Mouse (Mus musculus) CH12.LX (cell line): ENCODE measurements around the gene Adamts7. TPM values are rescaled to one million over a fixed set of nuclear protein-coding genes. Genes with fewer than 3 reads are reported as not detected.

Experiments
- DNase-seq: peaks from one replicate; pipeline ENCODE4 v3.0.0-alpha.2; 2013; ENCODE audit errors: extremely low read depth
- H3K27ac ChIP-seq: 2 replicates; pipeline ENCODE4 v1.5.1; 2012; ENCODE audit warnings: low read depth, mild to moderate bottlenecking, control low read depth, moderate library complexity; ENCODE audit not compliant: insufficient read depth
- H3K27me3 ChIP-seq: replicated peaks from 2 replicates; pipeline ENCODE3; 2012; ENCODE audit warnings: inconsistent platforms
- H3K36me3 ChIP-seq, 2 experiments: replicated peaks in 1 of 2; 2 replicates each; pipeline versions ENCODE3 to v1.6.1; 2012; ENCODE audit warnings: inconsistent platforms in 1 of 2, low read length in 1 of 2, mild to moderate bottlenecking in 1 of 2, mixed read lengths in 1 of 2, moderate library complexity in 1 of 2; ENCODE audit not compliant: control insufficient read depth in 1 of 2, insufficient read depth in 1 of 2
- H3K4me1 ChIP-seq, 2 experiments: 2 replicates each; pipeline ENCODE4 v1.6.1; 2012; ENCODE audit warnings: inconsistent platforms in 1 of 2, moderate library complexity in 1 of 2; ENCODE audit not compliant: insufficient read depth in 2 of 2, control insufficient read depth in 1 of 2
- H3K4me2 ChIP-seq: 2 replicates; pipeline ENCODE4 v1.6.1; 2012; ENCODE audit warnings: low read depth, mild to moderate bottlenecking, control low read depth; ENCODE audit not compliant: poor library complexity, insufficient read depth, severe bottlenecking
- H3K4me3 ChIP-seq, 3 experiments: fragments of 150-350 bp in 1 of 3; sonication (generic) in 1 of 3; replicated peaks in 1 of 3; 2 replicates each; pipeline versions ENCODE3 to v1.5.1; 2011 to 2012; ENCODE audit warnings: low read depth in 2 of 3, low read length in 2 of 3, mild to moderate bottlenecking in 2 of 3, moderate library complexity in 2 of 3, control low read depth in 1 of 3, improper control_type of control experiment in 1 of 3, inconsistent platforms in 1 of 3, mixed read lengths in 1 of 3; ENCODE audit not compliant: poor library complexity in 1 of 3
- H3K79me2 ChIP-seq: replicated peaks from 2 replicates; pipeline ENCODE4 v1.6.1; 2012; ENCODE audit warnings: mild to moderate bottlenecking, moderate library complexity; ENCODE audit not compliant: control insufficient read depth, poor library complexity, insufficient read depth, severe bottlenecking; ENCODE audit errors: extremely low read depth
- H3K9ac ChIP-seq: 2 replicates; pipeline ENCODE4 v1.6.1; 2012; ENCODE audit warnings: low read depth, mild to moderate bottlenecking, control low read depth, moderate library complexity; ENCODE audit not compliant: insufficient read depth
- H3K9me3 ChIP-seq: replicated peaks from 2 replicates; pipeline ENCODE3; 2012; ENCODE audit warnings: low read length, inconsistent platforms, mixed read lengths
- CHD1 ChIP-seq: IDR thresholded peaks from 2 replicates; pipeline ENCODE4 v1.6.1; 2012; ENCODE audit warnings: low read depth, low read length, improper control_type of control experiment, inconsistent platforms
- CHD2 ChIP-seq: IDR thresholded peaks from 2 replicates; pipeline ENCODE4 v1.6.1; 2011; ENCODE audit warnings: low read length, improper control_type of control experiment
- CTCF ChIP-seq, 2 experiments: IDR thresholded peaks in 1 of 2; conservative IDR thresholded peaks in 1 of 2; 2 replicates each; pipeline ENCODE4 v1.5.1; 2011 to 2012; ENCODE audit warnings: low read depth in 2 of 2, low read length in 2 of 2, improper control_type of control experiment in 1 of 2, inconsistent platforms in 1 of 2, mild to moderate bottlenecking in 1 of 2, moderate library complexity in 1 of 2
- E2F4 ChIP-seq: IDR thresholded peaks from 2 replicates; pipeline ENCODE4 v1.6.1; 2011; ENCODE audit warnings: low read depth, low read length, improper control_type of control experiment; ENCODE audit not compliant: insufficient replicate concordance
- ELF1 ChIP-seq: IDR thresholded peaks from 2 replicates; pipeline ENCODE4 v1.6.1; 2014; ENCODE audit warnings: low read depth, mild to moderate bottlenecking, inconsistent platforms, low read length, improper control_type of control experiment
- EP300 ChIP-seq: IDR thresholded peaks from 2 replicates; pipeline ENCODE4 v1.6.1; 2011; ENCODE audit warnings: low read length, improper control_type of control experiment
- ETS1 ChIP-seq: conservative IDR thresholded peaks from 2 replicates; pipeline ENCODE4 v1.6.1; 2012; ENCODE audit warnings: low read depth, mild to moderate bottlenecking, inconsistent platforms, low read length, improper control_type of control experiment, moderate library complexity
- GABPA ChIP-seq: IDR thresholded peaks from 2 replicates; pipeline ENCODE4 v1.6.1; 2012; ENCODE audit warnings: low read depth, low read length, improper control_type of control experiment, inconsistent platforms; ENCODE audit not compliant: insufficient replicate concordance
- JUN ChIP-seq: IDR thresholded peaks from 2 replicates; pipeline ENCODE4 v1.6.1; 2011; ENCODE audit warnings: low read depth, mild to moderate bottlenecking, low read length, improper control_type of control experiment, moderate library complexity; ENCODE audit not compliant: insufficient read depth
- KAT2A ChIP-seq: IDR thresholded peaks from 2 replicates; pipeline ENCODE4 v1.6.1; 2012; ENCODE audit warnings: low read length, improper control_type of control experiment, inconsistent platforms; ENCODE audit not compliant: insufficient replicate concordance
- MAFK ChIP-seq: IDR thresholded peaks from 2 replicates; pipeline ENCODE4 v1.6.1; 2011; ENCODE audit warnings: low read length, improper control_type of control experiment; ENCODE audit not compliant: insufficient replicate concordance
- MAX ChIP-seq: IDR thresholded peaks from 2 replicates; pipeline ENCODE4 v1.6.1; 2011; ENCODE audit warnings: low read length, improper control_type of control experiment
- MEF2A ChIP-seq: IDR thresholded peaks from 2 replicates; pipeline ENCODE4 v1.6.1; 2014; ENCODE audit warnings: low read depth, mild to moderate bottlenecking, inconsistent platforms, low read length, improper control_type of control experiment, borderline replicate concordance
- MXI1 ChIP-seq: IDR thresholded peaks from 2 replicates; pipeline ENCODE4 v1.6.1; 2011; ENCODE audit warnings: mild to moderate bottlenecking, low read depth, low read length, improper control_type of control experiment
- NELFE ChIP-seq: IDR thresholded peaks from 2 replicates; pipeline ENCODE4 v1.6.1; 2011; ENCODE audit warnings: low read depth, low read length, improper control_type of control experiment
- NRF1 ChIP-seq: IDR thresholded peaks from 2 replicates; pipeline ENCODE4 v1.6.1; 2014; ENCODE audit warnings: low read depth, mild to moderate bottlenecking, inconsistent platforms, low read length, improper control_type of control experiment, moderate library complexity
- PAX5 ChIP-seq: IDR thresholded peaks from 2 replicates; pipeline ENCODE4 v1.6.1; 2012; ENCODE audit warnings: low read length, inconsistent platforms, mixed read lengths
- POLR2A ChIP-seq: IDR thresholded peaks from 2 replicates; pipeline ENCODE4 v1.6.1; 2011; ENCODE audit warnings: low read depth, mild to moderate bottlenecking, improper control_type of control experiment, low read length
- POLR2AphosphoS2 ChIP-seq: IDR thresholded peaks from 2 replicates; pipeline ENCODE4 v1.6.1; 2011; ENCODE audit warnings: low read depth, low read length, improper control_type of control experiment
- RAD21 ChIP-seq: IDR thresholded peaks from 2 replicates; pipeline ENCODE4 v1.6.1; 2011; ENCODE audit warnings: low read depth, mild to moderate bottlenecking, low read length, improper control_type of control experiment, moderate library complexity
- RCOR1 ChIP-seq: conservative IDR thresholded peaks from 2 replicates; pipeline ENCODE4 v1.6.1; 2012; ENCODE audit warnings: low read depth, mild to moderate bottlenecking, inconsistent platforms, low read length, improper control_type of control experiment
- SIN3A ChIP-seq: IDR thresholded peaks from 2 replicates; pipeline ENCODE4 v1.6.1; 2012; ENCODE audit warnings: low read length, improper control_type of control experiment, inconsistent platforms
- SMC3 ChIP-seq: IDR thresholded peaks from 2 replicates; pipeline ENCODE4 v1.6.1; 2011; ENCODE audit warnings: low read depth, low read length, improper control_type of control experiment
- TBP ChIP-seq: conservative IDR thresholded peaks from 2 replicates; pipeline ENCODE4 v1.6.1; 2011; ENCODE audit warnings: low read depth, low read length, improper control_type of control experiment
- TCF12 ChIP-seq: IDR thresholded peaks from 2 replicates; pipeline ENCODE4 v1.6.1; 2014; ENCODE audit warnings: low read depth, mild to moderate bottlenecking, inconsistent platforms, low read length, improper control_type of control experiment
- UBTF ChIP-seq: IDR thresholded peaks from 2 replicates; pipeline ENCODE4 v1.6.1; 2012; ENCODE audit warnings: low read depth, mild to moderate bottlenecking, inconsistent platforms, low read length, improper control_type of control experiment, moderate library complexity
- USF2 ChIP-seq: conservative IDR thresholded peaks from 2 replicates; pipeline ENCODE4 v1.6.1; 2011; ENCODE audit warnings: low read depth, low read length, improper control_type of control experiment
- ZC3H11A ChIP-seq: IDR thresholded peaks from 2 replicates; pipeline ENCODE4 v1.6.1; 2012; ENCODE audit warnings: low read depth, mild to moderate bottlenecking, inconsistent platforms, low read length, improper control_type of control experiment
- ZKSCAN1 ChIP-seq: IDR thresholded peaks from 2 replicates; pipeline ENCODE4 v1.6.1; 2012; ENCODE audit warnings: low read depth, inconsistent platforms, low read length, improper control_type of control experiment, borderline replicate concordance
- ZMIZ1 ChIP-seq: IDR thresholded peaks from 2 replicates; pipeline ENCODE4 v1.6.1; 2012; ENCODE audit warnings: low read depth, mild to moderate bottlenecking, inconsistent platforms, low read length, improper control_type of control experiment
- ZNF384 ChIP-seq: IDR thresholded peaks from 2 replicates; pipeline ENCODE4 v1.6.1; 2012; ENCODE audit warnings: low read depth, low read length, improper control_type of control experiment, inconsistent platforms
- dilution Hi-C: fragments of 300-500 bp; cut with MboI; formaldehyde crosslinking; loops from 2 replicates; pipeline ENCODE4 v1.14.3; 2020; ENCODE audit warnings: low sequenced_read_pairs; ENCODE audit not compliant: extremely low pct_unique_long_range_greater_than_20kb, extremely low pct_ligation_motif_present
- in situ Hi-C: fragments of 300-500 bp; cut with MboI; formaldehyde crosslinking; loops from 3 replicates; pipeline ENCODE4 v1.14.3; 2019; ENCODE audit warnings: low sequenced_read_pairs, low pct_ligation_motif_present, low pct_unique_long_range_greater_than_20kb, mixed read lengths
- polyA plus RNA-seq: library from polyadenylated mRNA; unstranded; fragments of >175 nt; gene quantifications from 2 replicates; pipeline ENCODE4 v1.2.1, GENCODE M21; 2012; ENCODE audit warnings: low read depth; ENCODE audit not compliant: insufficient read length
- total RNA-seq, 2 experiments: library from RNA; depleted of rRNA; stranded (reverse); fragments of 300-350 nt in 1 of 2; fragments of >200 nt in 1 of 2; gene quantifications; 2 replicates each; pipeline ENCODE4 v1.2.3; 2012 to 2014

Gene Adamts7
- total and polyA plus RNA-seq, 3 experiments = 4.7 to 15.7 (median 9.2) TPM

DNA sequence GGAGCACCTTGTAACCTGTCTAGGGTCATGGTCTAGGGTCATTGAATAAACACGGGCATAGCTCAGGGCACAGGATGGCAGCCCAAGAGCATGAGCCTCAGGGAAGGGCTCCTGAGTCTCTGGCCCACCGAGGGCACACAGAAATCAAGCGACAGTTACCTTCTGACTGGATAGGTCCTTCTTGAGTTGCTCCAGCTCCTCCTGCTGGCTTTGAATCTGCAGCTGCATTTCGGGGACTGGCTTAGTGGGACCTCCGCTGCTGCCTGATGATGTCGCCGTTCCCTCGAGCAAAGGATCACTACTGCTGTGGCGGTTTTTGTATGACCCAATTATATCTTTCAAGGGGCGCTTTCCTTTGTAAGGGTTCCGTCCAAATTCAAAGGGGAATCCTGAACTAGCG is 64.3 kb downstream of the Adamts7 start:
- H3K27ac ChIP-seq = no peak overlapping the region

DNA sequence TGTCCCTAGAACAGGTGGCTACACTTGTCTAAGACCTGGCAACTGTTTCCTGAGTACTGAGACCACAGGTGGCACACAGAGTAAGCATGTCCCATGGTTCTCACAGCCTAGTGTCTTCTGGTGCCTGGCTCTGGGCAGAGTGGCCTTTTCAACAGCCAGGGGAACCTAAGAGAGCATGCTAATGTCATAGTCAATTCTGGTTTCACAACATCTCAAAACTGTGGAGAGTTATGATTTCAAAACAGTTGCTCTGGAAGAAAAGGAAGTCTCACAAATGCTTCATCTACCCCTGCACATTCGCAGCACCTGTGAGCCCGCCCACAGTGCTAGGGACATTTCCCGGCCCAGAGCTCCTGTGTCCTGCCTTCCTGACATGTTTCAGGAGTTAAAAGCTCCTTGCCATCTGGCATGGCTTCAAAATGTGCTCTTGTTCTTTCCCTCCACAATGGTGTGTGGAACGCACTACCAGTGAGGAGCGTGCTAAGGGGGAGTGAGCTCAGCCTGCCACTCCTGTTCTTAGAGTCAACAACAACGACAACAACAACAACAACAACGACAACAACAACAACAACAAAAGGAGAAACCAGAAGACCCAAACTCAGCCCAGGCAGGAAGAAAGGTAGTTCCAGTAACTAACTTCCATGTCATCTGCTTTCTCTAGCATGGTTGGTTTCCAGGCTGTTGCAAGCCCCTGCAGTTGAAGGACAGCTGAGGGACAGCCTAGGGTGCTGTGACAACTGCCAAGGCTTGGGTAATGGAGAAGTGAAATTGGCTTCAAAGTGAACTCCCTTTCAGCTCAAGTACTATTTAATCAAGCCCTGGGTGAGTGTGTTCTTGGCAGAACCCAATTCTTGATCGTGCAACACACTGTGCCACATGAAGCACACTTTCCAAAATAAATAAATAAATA is 70.2 kb downstream of the Adamts7 start:
- TF ChIP-seq POLR2AphosphoS2 = no peak
- no peak for TF ChIP-seq SMC3
- no peak for TF ChIP-seq MAX
- no peak for TF ChIP-seq JUN
- TF ChIP-seq RCOR1 = no peak
- TF ChIP-seq RAD21 = no peak
- TF ChIP-seq ELF1 = no peak
- TF ChIP-seq MXI1 = no peak
- TF ChIP-seq MAFK = no peak
- no peak for TF ChIP-seq TCF12
- TF ChIP-seq CHD1 = no peak
- no peak for TF ChIP-seq USF2
- no peak for TF ChIP-seq KAT2A
- TF ChIP-seq ZC3H11A = no peak
- no peak for TF ChIP-seq ZMIZ1
- no peak for TF ChIP-seq E2F4
- TF ChIP-seq UBTF = no peak
- no peak for TF ChIP-seq GABPA
- dilution Hi-C loops (no loop called here), in situ Hi-C loops (no loop called here)
- Histone ChIP-seq H3K4me1 (peaks cover 3 to 41% of the 10 kb centered on the region in 2 experiments; a peak in 2 of 4 replicates), H3K4me3 (no peak overlapping the region), H3K27me3 (no peaks in the 10 kb centered on the region), H3K4me2 (no peak overlapping the region), H3K27ac (no peak overlapping the region), H3K36me3 (no peaks in the 10 kb centered on the region), H3K9ac (no peak overlapping the region), H3K79me2 (no peaks in the 10 kb centered on the region), H3K9me3 (no peaks in the 10 kb centered on the region)
- peak; percentile 14 for DNase-seq

More for the DNA sequence above, 64.3 kb downstream of the Adamts7 start:
- Histone ChIP-seq H3K9ac (no peak overlapping the region), H3K9me3 (no peaks in the 10 kb centered on the region), H3K79me2 (no peaks in the 10 kb centered on the region), H3K36me3 (peaks cover 0 to 7% of the 10 kb centered on the region in 2 experiments), H3K4me1 (peaks cover 5 to 29% of the 10 kb centered on the region in 2 experiments; a peak in 3 of 4 replicates), H3K4me3 (no peak overlapping the region), H3K4me2 (no peak overlapping the region), H3K27me3 (no peaks in the 10 kb centered on the region)
- in situ Hi-C loops = no loop called here
- dilution Hi-C loops = no loop called here
- TF ChIP-seq ETS1 (no peak), ZC3H11A (no peak), EP300 (no peak), MEF2A (no peak), USF2 (no peak), MXI1 (no peak), NELFE (no peak), CHD1 (no peak), ZNF384 (0 out of 2 replicates have a peak, but pooled peaks have one; percentile 24), SIN3A (no peak), CHD2 (no peak), PAX5 (no peak), SMC3 (peak; percentile 14; the same call in 1 of the 2 replicates), TBP (no peak), ZKSCAN1 (no peak), ELF1 (no peak), UBTF (no peak), ZMIZ1 (no peak), RCOR1 (no peak), RAD21 (peak; percentile 28), POLR2A (no peak), JUN (no peak), NRF1 (no peak), TCF12 (no peak), CTCF (conservative IDR thresholded peaks at IDR 0.05 in 1 of 2, IDR thresholded peaks at IDR 0.05 in 1 of 2; ENCODE audit: low read depth in 2 of 2, low read length in 2 of 2) (peak in 1 of 2 experiments; percentile 54; a peak in 2 of 4 replicates)
- DNase-seq = no peak
